Mouse (Mus musculus) c-Kit-negative CD71-positive TER-119-positive erythroid progenitor cells, embryonic 14.5 days (primary cell): ENCODE measurements around the gene Pagr1b.
A peak's percentile ranks its signal among the peaks of the same experiment; 100 is the strongest.

Experiments
- DNase-seq: peaks from one replicate; pipeline ENCODE4 v3.0.0-alpha.2; 2013; ENCODE audit warnings: low read depth, low spot score

The Pagr1b gene

DNA sequence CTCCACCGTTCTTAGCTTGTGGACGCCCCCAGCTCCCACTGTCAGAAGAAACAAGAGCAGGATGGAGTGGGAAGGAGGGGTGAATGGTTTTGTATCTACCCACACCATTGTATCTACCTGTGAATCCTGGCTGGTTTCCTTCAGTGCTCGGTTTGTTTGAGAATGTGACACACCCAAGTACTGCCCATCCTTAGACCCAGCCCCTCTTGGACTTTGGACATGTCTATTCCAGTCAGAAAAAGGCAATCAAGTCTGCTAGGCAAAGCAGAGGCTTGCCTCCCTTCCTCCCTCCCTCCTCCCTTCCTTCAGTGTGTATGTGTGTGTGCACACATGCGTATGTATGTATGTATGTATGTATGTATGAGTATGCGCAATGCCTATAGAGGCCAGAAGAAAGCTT, 12.7 kb downstream of the Pagr1b start:
- no peak for DNase-seq

GRCm38 (mm10) chr7:126999568-126999967, 16.7 kb downstream of the Pagr1b start:
- DNase-seq = no peak

- no peak for DNase-seq
Observed at GRCm38 (mm10) chr7:126996449-126996848, 19.8 kb downstream of the Pagr1b start.

DNA sequence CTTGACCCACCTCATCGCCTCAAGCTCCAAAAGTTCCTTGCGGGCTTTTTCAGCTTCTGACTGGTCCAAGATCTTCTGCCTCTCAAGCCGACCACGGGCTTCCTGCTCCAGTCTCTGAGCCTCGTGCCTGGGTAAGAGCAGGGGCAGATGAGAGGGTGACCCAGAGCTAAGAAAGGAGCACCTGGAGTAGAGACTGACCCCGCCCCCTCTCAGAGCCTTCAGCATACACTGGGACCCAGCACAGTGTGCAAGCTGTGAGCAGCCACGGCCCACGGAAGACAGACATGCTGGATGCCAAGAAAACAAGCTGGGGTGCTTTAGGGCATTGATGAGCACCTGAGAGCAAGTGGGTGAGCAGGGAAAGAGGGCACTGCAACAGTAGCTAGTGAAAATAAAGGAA, 27.5 kb downstream of the Pagr1b start:
- DNase-seq = no peak

GRCm38 (mm10) chr7:126986319-126986718, 30.0 kb downstream of the Pagr1b start:
- no peak for DNase-seq

- DNase-seq = no peak
Observed at GRCm38 (mm10) chr7:126984667-126985444, 31.4 kb downstream of the Pagr1b start.

DNA sequence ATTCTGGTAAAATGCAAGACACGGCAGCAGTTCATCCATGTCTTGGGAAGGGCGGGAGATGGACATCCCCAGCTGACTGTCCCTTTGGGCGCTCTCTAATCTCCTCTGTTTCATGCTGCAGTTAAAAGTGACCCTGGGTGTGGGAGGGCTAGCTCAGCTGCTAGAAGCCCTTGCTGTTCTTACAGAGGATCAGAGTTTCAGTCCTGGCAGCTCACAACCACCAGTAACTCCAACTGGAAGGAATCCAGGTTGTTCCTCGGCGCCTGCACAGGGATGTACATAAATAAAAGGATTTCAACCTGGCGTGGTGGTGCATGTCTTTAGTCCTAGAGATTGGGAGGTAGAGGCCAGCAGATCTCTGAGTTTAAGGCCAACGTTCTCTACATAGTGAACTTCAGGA, 33.2 kb downstream of the Pagr1b start:
- DNase-seq = no peak

GRCm38 (mm10) chr7:126982054-126982453, 34.2 kb downstream of the Pagr1b start:
- no peak for DNase-seq

GRCm38 (mm10) chr7:126981601-126982000, 34.7 kb downstream of the Pagr1b start:
- no peak for DNase-seq

GRCm38 (mm10) chr7:126978841-126979240, 37.4 kb downstream of the Pagr1b start:
- DNase-seq = no peak

DNA sequence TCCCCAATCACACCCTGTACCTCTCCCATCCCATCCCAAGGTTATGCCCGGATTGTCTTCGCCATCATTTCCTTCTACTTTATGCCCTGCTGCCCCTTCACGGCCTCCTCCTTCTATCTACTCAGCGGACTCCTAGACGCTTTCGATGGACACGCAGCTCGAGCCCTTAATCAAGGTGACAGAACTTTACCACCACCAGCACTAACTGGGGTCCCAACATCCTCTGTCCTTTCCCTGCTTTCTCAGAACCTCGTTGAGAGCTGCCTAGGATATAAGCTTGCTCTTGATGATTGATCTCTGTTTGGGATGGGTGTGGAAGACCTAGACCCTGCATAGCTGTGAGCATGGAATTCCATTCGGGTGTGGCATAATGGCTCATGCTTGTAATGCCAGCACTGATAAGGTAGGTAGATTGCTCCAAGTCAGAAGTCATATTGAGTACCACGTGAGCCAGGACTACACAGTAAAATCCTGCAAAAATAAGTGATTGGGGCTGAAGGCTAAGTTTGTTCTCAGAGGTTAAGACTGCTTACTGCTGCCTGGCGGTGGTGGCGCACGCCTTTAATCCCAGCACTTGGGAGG, 39.3 kb downstream of the Pagr1b start:
- peak; percentile 40 for DNase-seq

- DNase-seq = peak; percentile 94
Observed at GRCm38 (mm10) chr7:126975950-126976866, 40.1 kb downstream of the Pagr1b start, which contains the start of gene Cdiptos. TSS of gene Cdiptos (minus strand) at chr7:126976098.

- DNase-seq = no peak
Observed at GRCm38 (mm10) chr7:126975893-126975949, 40.6 kb downstream of the Pagr1b start, which contains the start of gene Cdipt. TSS of gene Cdipt (plus strand) at chr7:126975914.

DNA sequence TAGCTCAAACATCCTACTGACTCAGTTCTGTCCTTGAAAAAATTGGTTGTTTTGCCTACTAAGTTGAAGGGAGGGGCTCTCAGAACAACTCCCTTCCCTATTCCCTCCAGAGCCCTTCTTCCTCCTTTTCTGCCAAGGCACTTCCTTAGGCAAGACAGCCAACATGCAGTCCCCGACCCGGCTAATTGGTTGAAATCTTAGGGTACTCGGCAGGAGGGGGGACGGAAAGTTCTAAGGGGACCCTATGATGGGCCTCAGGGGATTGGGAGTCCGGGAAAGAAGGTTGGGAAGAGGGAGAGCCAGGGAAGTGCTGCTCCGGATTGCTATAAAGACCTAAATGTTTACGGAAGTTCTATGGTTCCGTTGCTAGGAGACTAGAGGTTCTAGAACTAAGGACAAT, 40.8 kb downstream of the Pagr1b start:
- DNase-seq = no peak

- no peak for DNase-seq
Observed at GRCm38 (mm10) chr7:126967361-126967760, 48.9 kb downstream of the Pagr1b start.

DNA sequence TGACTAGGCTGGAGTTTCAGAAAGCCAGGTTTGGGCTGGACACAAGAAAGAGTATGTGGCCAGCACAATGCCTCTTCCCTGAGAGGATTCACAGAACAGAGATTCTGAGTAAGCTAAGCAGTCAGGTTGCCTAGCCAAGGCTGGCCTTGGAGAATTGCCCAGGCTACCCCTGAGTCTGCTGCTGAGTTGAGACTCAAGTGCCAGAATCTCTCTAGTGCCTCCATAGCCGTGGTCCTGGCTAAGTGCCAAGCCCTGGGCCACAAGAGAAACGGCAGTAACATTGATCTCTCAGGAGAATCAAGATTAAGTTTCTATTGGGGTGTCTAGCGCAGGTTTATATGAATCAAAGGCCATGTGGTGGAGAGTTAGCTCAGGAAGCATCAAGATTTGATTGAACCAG, 50.7 kb downstream of the Pagr1b start:
- DNase-seq = no peak

DNA sequence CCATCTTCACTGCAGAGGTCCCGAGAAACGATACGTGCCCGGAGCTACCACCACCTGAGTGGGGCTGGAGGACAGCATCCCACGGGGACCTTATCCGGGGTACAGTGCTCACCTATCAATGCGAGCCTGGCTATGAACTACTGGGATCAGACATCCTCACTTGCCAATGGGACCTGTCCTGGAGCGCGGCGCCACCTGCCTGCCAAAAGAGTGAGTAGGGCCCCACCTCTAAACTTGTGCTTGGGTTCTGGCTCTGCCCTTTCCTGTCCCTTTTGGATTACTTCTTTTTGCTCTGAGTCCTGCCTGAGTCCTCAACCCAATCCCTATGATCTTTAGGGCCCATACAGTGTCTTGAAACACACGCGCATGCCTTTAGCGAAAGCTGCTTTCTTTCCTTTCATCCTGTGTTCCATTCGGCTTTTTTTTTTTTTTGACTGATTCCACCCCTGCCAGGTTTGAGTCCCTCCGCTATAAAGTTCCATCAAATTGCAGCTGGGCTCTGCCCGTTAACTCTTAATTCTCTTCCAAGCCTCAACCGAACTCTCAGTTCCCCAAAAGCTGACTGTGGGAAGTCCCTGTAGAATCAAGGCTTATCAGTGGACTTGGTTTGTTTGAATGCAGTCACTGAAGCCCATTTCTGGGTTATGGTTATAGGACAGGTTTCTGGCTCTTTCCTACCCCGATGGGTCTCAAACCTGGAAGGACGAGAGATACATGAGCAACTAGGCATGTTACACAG, 52.6 kb downstream of the Pagr1b start:
- no peak for DNase-seq

- no peak for DNase-seq
Observed at GRCm38 (mm10) chr7:126961965-126962364, 54.3 kb downstream of the Pagr1b start.

DNA sequence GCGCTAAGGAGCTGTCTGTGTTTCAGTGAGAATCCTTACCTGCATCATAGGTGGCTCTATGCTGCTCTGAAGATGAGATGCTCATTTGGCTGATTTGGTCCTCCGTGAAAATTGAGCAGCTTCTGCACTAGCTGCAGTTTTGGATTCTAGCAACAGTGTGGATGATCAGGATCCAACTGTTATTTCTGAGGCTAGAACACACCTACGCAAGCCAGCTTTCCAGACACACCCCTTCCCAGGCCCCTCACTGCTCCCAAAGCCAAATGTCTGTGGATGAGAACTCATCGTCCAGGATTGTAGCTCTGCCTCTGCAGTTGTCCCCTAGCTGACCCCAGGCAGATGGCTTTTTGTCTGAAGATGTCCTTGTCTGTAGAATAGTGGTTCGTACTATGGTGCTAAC, 55.2 kb downstream of the Pagr1b start:
- DNase-seq = no peak

GRCm38 (mm10) chr7:126959780-126960179, 56.5 kb downstream of the Pagr1b start:
- no peak for DNase-seq

DNA sequence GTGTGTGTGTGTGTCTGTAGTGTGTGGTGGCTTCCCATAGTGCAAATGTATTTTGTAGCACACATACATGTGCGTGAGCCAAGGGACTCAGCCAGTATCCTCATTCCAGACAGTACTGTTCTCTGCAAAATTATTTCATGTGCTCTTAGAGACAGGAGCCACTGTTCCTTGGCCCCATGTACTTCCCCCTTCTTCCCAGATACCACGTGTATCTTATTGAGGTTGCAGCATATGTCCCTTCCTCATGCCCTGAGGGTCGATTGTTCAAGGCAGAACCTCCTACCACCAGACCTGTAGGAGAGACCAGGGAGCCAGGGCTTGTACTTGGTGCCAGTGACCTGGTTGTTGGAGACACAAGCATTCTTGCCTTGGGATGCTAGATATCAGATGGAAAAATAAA, 61.2 kb downstream of the Pagr1b start:
- no peak for DNase-seq

- DNase-seq = no peak
Observed at GRCm38 (mm10) chr7:126952646-126953045, 63.6 kb downstream of the Pagr1b start.
